Mouse (Mus musculus): Measurements from ENCODE around the gene Gm13283. TPM values are rescaled to one million over a fixed set of nuclear protein-coding genes. Genes with fewer than 3 reads are reported as not detected.
"Not testable (repeated sequence)": the region's sequence is repeated elsewhere in the genome, so short reads cannot be mapped to it uniquely, and the experiment has no call there.

Gm13283 gene
- polyA plus RNA-seq (2012; rRNA removed) = 0.07 TPM in 1 of 2 replicates, not detected in the other

GRCm38 (mm10) chr4:88759610-88760268 is at the start of gene Gm13283:
Gene Gm13283 (plus strand): TSS chr4:88760119.
- H3K36me3 ChIP-seq (ENCODE audit: control insufficient read depth, insufficient read depth, low read length); H3K4me1 ChIP-seq (ENCODE audit: control insufficient read depth, insufficient read depth, insufficient read length); H3K27me3 ChIP-seq (ENCODE audit: control insufficient read depth, insufficient read depth, low read length): not testable (repeated sequence)
- H3K27ac ChIP-seq (ENCODE audit: insufficient read depth, low read length) = peak within 1 kb of the TSS; percentile 50; the same call in 1 of the 2 replicates
- 19% methylated on average over 11 of the region's 14 CpGs for WGBS
- H3K4me3 ChIP-seq (ENCODE audit: extremely low read depth, insufficient read depth, insufficient read length) = peak within 1 kb of the TSS; percentile 61
- DNase-seq (ENCODE audit: low read depth in 1 of 2, low spot score in 2 of 2) = peak in 1 of 2 experiments; percentile 26

GRCm38 (mm10) chr4:88714281-88714680 is 45.6 kb upstream of the Gm13283 start:
- Histone ChIP-seq H3K36me3 (ENCODE audit: control insufficient read depth, insufficient read depth, low read length) (peaks cover 3% of the 10 kb centered on the region; the same call in 1 of the 2 replicates), H3K4me3 (ENCODE audit: extremely low read depth, insufficient read depth, insufficient read length) (no peak overlapping the region), H3K4me1 (ENCODE audit: control insufficient read depth, insufficient read depth, insufficient read length) (no peaks in the 10 kb centered on the region; the same call in 1 of the 2 replicates), H3K27me3 (ENCODE audit: control insufficient read depth, insufficient read depth, low read length) (no peaks in the 10 kb centered on the region), H3K27ac (ENCODE audit: insufficient read depth, low read length) (no peak overlapping the region)
- TF ChIP-seq POLR2A (IDR thresholded peaks at IDR 0.05; ENCODE audit: low read depth, low read length) (no peak), CTCF (IDR thresholded peaks at IDR 0.05; ENCODE audit: extremely low read depth, insufficient read depth, insufficient read length, insufficient replicate concordance) (no peak)
- no peak for DNase-seq (ENCODE audit: low read depth in 1 of 2, low spot score in 2 of 2)
- 40% methylated on average over 1 of the region's 1 CpGs for WGBS

GRCm38 (mm10) chr4:88715059-88715458 is 44.9 kb upstream of the Gm13283 start:
- TF ChIP-seq CTCF (IDR thresholded peaks at IDR 0.05; ENCODE audit: extremely low read depth, insufficient read depth, insufficient read length, insufficient replicate concordance) = no peak
- Histone ChIP-seq H3K4me1 (ENCODE audit: control insufficient read depth, insufficient read depth, insufficient read length) (no peaks in the 10 kb centered on the region; the same call in 1 of the 2 replicates), H3K36me3 (ENCODE audit: control insufficient read depth, insufficient read depth, low read length) (peaks cover 3% of the 10 kb centered on the region; the same call in 1 of the 2 replicates), H3K27me3 (ENCODE audit: control insufficient read depth, insufficient read depth, low read length) (no peaks in the 10 kb centered on the region), H3K4me3 (ENCODE audit: extremely low read depth, insufficient read depth, insufficient read length) (no peak overlapping the region), H3K27ac (ENCODE audit: insufficient read depth, low read length) (no peak overlapping the region)
- DNase-seq (ENCODE audit: low read depth in 1 of 2, low spot score in 2 of 2) = no peak

- H3K4me1 ChIP-seq (ENCODE audit: control insufficient read depth, insufficient read depth, insufficient read length) = peaks cover 8% of the 10 kb centered on the region
Observed at GRCm38 (mm10) chr4:88718715-88719114, 41.2 kb upstream of the Gm13283 start.

GRCm38 (mm10) chr4:88721791-88722721 is 37.9 kb upstream of the Gm13283 start, which contains the start of the genes Gm26566 and Klhl9:
Gene Gm26566 (plus strand): TSS chr4:88721805.
Gene Klhl9 (minus strand): TSS chr4:88722465.
- peak; percentile 59 to 79 for DNase-seq (ENCODE audit: low read depth in 1 of 2, low spot score in 2 of 2)
- H3K4me3 ChIP-seq (ENCODE audit: extremely low read depth, insufficient read depth, insufficient read length) = peak within 1 kb of the TSS; percentile 94
- peak within 1 kb of the TSS; percentile 94 for H3K27ac ChIP-seq (ENCODE audit: insufficient read depth, low read length)
- H3K4me1 ChIP-seq (ENCODE audit: control insufficient read depth, insufficient read depth, insufficient read length) = peaks cover 10% of the 10 kb centered on the region
- peaks cover 2% of the 10 kb centered on the region; the same call in 1 of the 2 replicates for H3K36me3 ChIP-seq (ENCODE audit: control insufficient read depth, insufficient read depth, low read length)
- H3K27me3 ChIP-seq (ENCODE audit: control insufficient read depth, insufficient read depth, low read length) = no peaks in the 10 kb centered on the region
- TF ChIP-seq POLR2A (IDR thresholded peaks at IDR 0.05; ENCODE audit: low read depth, low read length) (peak; percentile 71), CTCF (IDR thresholded peaks at IDR 0.05; ENCODE audit: extremely low read depth, insufficient read depth, insufficient read length, insufficient replicate concordance) (no peak)
- WGBS = under 1% methylated on average over 81 of the region's 82 CpGs

More at GRCm38 (mm10) chr4:88718715-88719114, 41.2 kb upstream of the Gm13283 start:
- H3K4me3 ChIP-seq (ENCODE audit: extremely low read depth, insufficient read depth, insufficient read length) = no peak overlapping the region; the same call in 1 of the 2 replicates
- H3K27me3 ChIP-seq (ENCODE audit: control insufficient read depth, insufficient read depth, low read length) = no peaks in the 10 kb centered on the region
- TF ChIP-seq CTCF (IDR thresholded peaks at IDR 0.05; ENCODE audit: extremely low read depth, insufficient read depth, insufficient read length, insufficient replicate concordance) (no peak), POLR2A (IDR thresholded peaks at IDR 0.05; ENCODE audit: low read depth, low read length) (no peak)
- H3K27ac ChIP-seq (ENCODE audit: insufficient read depth, low read length) = no peak overlapping the region
- no peak for DNase-seq (ENCODE audit: low read depth in 1 of 2, low spot score in 2 of 2)
- 48% methylated on average over 1 of the region's 1 CpGs for WGBS
- peaks cover 3% of the 10 kb centered on the region; the same call in 1 of the 2 replicates for H3K36me3 ChIP-seq (ENCODE audit: control insufficient read depth, insufficient read depth, low read length)

GRCm38 (mm10) chr4:88723497-88724090 is 36.3 kb upstream of the Gm13283 start:
- WGBS = 76% methylated on average over 8 of the region's 8 CpGs
- Histone ChIP-seq H3K4me3 (ENCODE audit: extremely low read depth, insufficient read depth, insufficient read length) (no peak overlapping the region), H3K27ac (ENCODE audit: insufficient read depth, low read length) (no peak overlapping the region), H3K27me3 (ENCODE audit: control insufficient read depth, insufficient read depth, low read length) (no peaks in the 10 kb centered on the region), H3K36me3 (ENCODE audit: control insufficient read depth, insufficient read depth, low read length) (no peaks in the 10 kb centered on the region), H3K4me1 (ENCODE audit: control insufficient read depth, insufficient read depth, insufficient read length) (peaks cover 10% of the 10 kb centered on the region; the same call in 1 of the 2 replicates)
- no peak for DNase-seq (ENCODE audit: low read depth in 1 of 2, low spot score in 2 of 2)
- TF ChIP-seq CTCF (IDR thresholded peaks at IDR 0.05; ENCODE audit: extremely low read depth, insufficient read depth, insufficient read length, insufficient replicate concordance) = no peak
- TF ChIP-seq POLR2A (IDR thresholded peaks at IDR 0.05; ENCODE audit: low read depth, low read length) = no peak
